In genomic region chr6:43665677-43666546, GRCm38 (mm10) we compare ENCODE assay signal across 7 mouse cellular contexts. TPM values are rescaled to one million over a fixed set of nuclear protein-coding genes. Genes with fewer than 3 reads are reported as not detected.
DNase-seq lines count a peak whose midpoint lies in the region; ATAC-seq lines count a peak whose summit lies in the region.

TSS of gene Tpk1 (minus strand) at chr6:43666278.

- H3K36me3 ChIP-seq in embryonic facial prominence, embryonic 12.5 days: no peaks in the 10 kb centered on the region
- no peaks in the 10 kb centered on the region for H3K36me3 ChIP-seq in limb, embryonic 11.5 days (ENCODE audit: control insufficient read depth, insufficient read depth, low read length)
- H3K36me3 ChIP-seq in midbrain, embryonic 14.5 days (ENCODE audit: control insufficient read depth, insufficient read depth, low read length): no peaks in the 10 kb centered on the region

- no peaks in the 10 kb centered on the region for H3K27me3 ChIP-seq in embryonic facial prominence, embryonic 12.5 days
- H3K27me3 ChIP-seq in limb, embryonic 11.5 days (ENCODE audit: control insufficient read depth, insufficient read depth, low read length): no peaks in the 10 kb centered on the region
- H3K27me3 ChIP-seq in midbrain, embryonic 14.5 days (ENCODE audit: control insufficient read depth, insufficient read depth, low read length): no peaks in the 10 kb centered on the region

- no peaks in the 10 kb centered on the region for H3K9me3 ChIP-seq in embryonic facial prominence, embryonic 12.5 days
- no peaks in the 10 kb centered on the region for H3K9me3 ChIP-seq in limb, embryonic 11.5 days (ENCODE audit: control insufficient read depth, low read length)
- H3K9me3 ChIP-seq in midbrain, embryonic 14.5 days (ENCODE audit: control insufficient read depth, low read length): no peaks in the 10 kb centered on the region

- no peaks in the 10 kb centered on the region for H3K4me1 ChIP-seq in embryonic facial prominence, embryonic 12.5 days
- no peaks in the 10 kb centered on the region for H3K4me1 ChIP-seq in limb, embryonic 11.5 days (ENCODE audit: control insufficient read depth, insufficient read depth, low read length)
- no peaks in the 10 kb centered on the region for H3K4me1 ChIP-seq in midbrain, embryonic 14.5 days (ENCODE audit: control insufficient read depth, insufficient read depth, low read length)

- peak within 1 kb of the TSS; percentile 76 for H3K9ac ChIP-seq in embryonic facial prominence, embryonic 12.5 days
- peak within 1 kb of the TSS; percentile 79 for H3K9ac ChIP-seq in limb, embryonic 11.5 days (ENCODE audit: low read length)
- H3K9ac ChIP-seq in midbrain, embryonic 14.5 days (replicated peaks; ENCODE audit: low read length): peak within 1 kb of the TSS; percentile 87

- peak within 1 kb of the TSS; percentile 95 for H3K27ac ChIP-seq in embryonic facial prominence, embryonic 12.5 days
- peak within 1 kb of the TSS; percentile 87 for H3K27ac ChIP-seq in limb, embryonic 11.5 days (replicated peaks; ENCODE audit: low read depth, low read length)
- peak within 1 kb of the TSS; percentile 97 for H3K27ac ChIP-seq in midbrain, embryonic 14.5 days (replicated peaks; ENCODE audit: low read depth, low read length)

- H3K4me3 ChIP-seq in embryonic facial prominence, embryonic 12.5 days: peak within 1 kb of the TSS; percentile 51
- peak within 1 kb of the TSS; percentile 49 for H3K4me3 ChIP-seq in limb, embryonic 11.5 days (ENCODE audit: low read depth, low read length)
- peak within 1 kb of the TSS; percentile 60 for H3K4me3 ChIP-seq in midbrain, embryonic 14.5 days (replicated peaks; ENCODE audit: low read depth, low read length)

- ATAC-seq in embryonic facial prominence, embryonic 12.5 days (ENCODE audit: insufficient number of reproducible peaks, insufficient read depth, low FRiP score, low TSS enrichment): peak; percentile 97
- peak; percentile 97 for ATAC-seq in limb, embryonic 11.5 days (ENCODE audit: insufficient number of reproducible peaks, low FRiP score, low TSS enrichment, low read depth)
- ATAC-seq in midbrain, embryonic 14.5 days (ENCODE audit: low FRiP score, low TSS enrichment): peak; percentile 99

- WGBS in embryonic facial prominence, embryonic 12.5 days: under 1% methylated on average over 49 of the region's 63 CpGs
- WGBS in limb, embryonic 11.5 days: under 1% methylated on average over 60 of the region's 63 CpGs
- under 1% methylated on average over 63 of the region's 63 CpGs for WGBS in midbrain, embryonic 14.5 days

- peak; percentile 93 for DNase-seq in adrenal gland, postnatal 25 days
- peak; percentile 99 for DNase-seq in heart, adult 11 months
- DNase-seq in kidney, adult 18-20 months: peak; percentile 94
- DNase-seq in limb, embryonic 11.5 days (ENCODE audit: low spot score): peak; percentile 94
- peak; percentile 99 for DNase-seq in midbrain, embryonic 14.5 days
- peak; percentile 77 to 93 for DNase-seq in spleen, adult 18-20 months

- peak within 1 kb of the TSS; percentile 53 for H3K4me2 ChIP-seq in embryonic facial prominence, embryonic 12.5 days (replicated peaks)
- H3K4me2 ChIP-seq in limb, embryonic 11.5 days (ENCODE audit: low read depth, severe bottlenecking): peak within 1 kb of the TSS; percentile 54
- peak within 1 kb of the TSS; percentile 62 for H3K4me2 ChIP-seq in midbrain, embryonic 14.5 days (ENCODE audit: low read length)

RNA-seq across cellular contexts. Expression of gene Tpk1, which starts in this region (rescaled TPM):
- 16.8 and 18.5 TPM in 2 replicates for total RNA-seq in adrenal gland, postnatal 25 days (2021)
- 7.8 and 8.6 TPM in 2 replicates for polyA plus RNA-seq in embryonic facial prominence, embryonic 12.5 days (2016; fragmentation: Nextera tagmentation; extraction: Ambion mirVana)
- polyA plus RNA-seq in limb, embryonic 11.5 days (2014; fragmentation: Nextera tagmentation; extraction: Ambion mirVana): 7.3 and 7.6 TPM in 2 replicates
- polyA plus RNA-seq in midbrain, embryonic 14.5 days (2014; fragmentation: Nextera tagmentation; extraction: Ambion mirVana): 4.0 and 6.9 TPM in 2 replicates

Comparison
In these comparisons a context has a peak if more than half of its experiments do, and no peak if none do; other contexts are left out.
1. Peak in every context shown above with its lines: DNase-seq, ATAC-seq, H3K4me3 ChIP-seq and H3K27ac ChIP-seq.